Mouse (Mus musculus) lung, adult 2 months (tissue): ENCODE measurements around the gene Abhd10. TPM values are rescaled to one million over a fixed set of nuclear protein-coding genes. Genes with fewer than 3 reads are reported as not detected.
A peak's percentile ranks its signal among the peaks of the same experiment; 100 is the strongest.

Experiments used
- DNase-seq: peaks from one replicate; pipeline ENCODE4 v3.0.0; 2022
- H3K4me1 ChIP-seq: fragments of 200-500 bp; 2 replicates; pipeline ENCODE4 v1.6.1; 2011; ENCODE audit warnings: low read length; ENCODE audit not compliant: control insufficient read depth, insufficient read depth
- H3K4me3 ChIP-seq: fragments of 200-500 bp; replicated peaks from 2 replicates; pipeline ENCODE3; 2011; ENCODE audit warnings: low read depth, mild to moderate bottlenecking, control low read depth, low read length; ENCODE audit errors: extremely low read depth
- CTCF ChIP-seq: fragments of 200-500 bp; IDR thresholded peaks from 2 replicates; pipeline ENCODE4 v1.5.1; 2011; ENCODE audit warnings: mild to moderate bottlenecking, low read length, control low read depth; ENCODE audit not compliant: insufficient read depth
- POLR2A ChIP-seq: fragments of 200-500 bp; IDR thresholded peaks from 2 replicates; pipeline ENCODE4 v1.6.1; 2011; ENCODE audit warnings: low read depth, mild to moderate bottlenecking, control low read depth, low read length, borderline replicate concordance; ENCODE audit errors: extremely low read depth
- WGBS: fragments of 180-500 bp; shearing (Covaris S2); methylation state at CpG from one replicate; pipeline ENCODE4 v1.1.7; 2018; 5-methylcytosine and 5-hydroxymethylcytosine counted together
- polyA plus RNA-seq: library from polyadenylated mRNA; depleted of rRNA; stranded (reverse); fragments of >200 nt; gene quantifications from 2 replicates; pipeline ENCODE4 v1.2.3, GENCODE M21; 2012; rRNA removed

Gene Abhd10
- 5.4 and 7.2 TPM in 2 replicates for polyA plus RNA-seq

GRCm38 (mm10) chr16:45742615-45743476 lies at the start of gene Abhd10:
Abhd10 (minus strand) TSS chr16:45742955.
- peak within 1 kb of the TSS; percentile 74 for H3K4me3 ChIP-seq
- 1% methylated on average over 51 of the region's 51 CpGs for WGBS
- peaks cover 2% of the 10 kb centered on the region for H3K4me1 ChIP-seq
- DNase-seq = peak; percentile 90
- TF ChIP-seq CTCF = no peak
- peak; percentile 74 for TF ChIP-seq POLR2A

DNA sequence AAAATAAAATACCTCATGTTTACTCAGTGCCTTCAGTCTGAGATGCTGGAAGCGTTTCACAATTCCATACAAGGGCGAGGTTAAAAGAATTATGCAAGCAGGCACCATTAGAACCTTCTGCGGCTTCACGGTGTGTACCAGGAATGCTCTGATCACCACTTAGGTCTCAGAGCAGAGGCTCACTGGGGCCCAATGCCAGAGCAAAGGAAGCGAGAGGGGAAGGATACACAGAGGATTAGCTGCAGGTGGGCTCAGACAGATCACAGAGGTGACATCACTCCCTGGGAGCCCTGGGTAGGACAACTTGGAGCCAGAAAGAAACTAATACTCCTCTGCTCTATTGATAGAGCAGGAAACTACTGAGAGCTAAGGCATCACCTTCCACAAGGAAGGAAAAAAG lies 48.5 kb upstream of the Abhd10 start:
- Histone ChIP-seq H3K4me1 (peaks cover 30% of the 10 kb centered on the region), H3K4me3 (no peak overlapping the region)
- peak; percentile 48 for DNase-seq
- WGBS = 39% methylated on average over 5 of the region's 5 CpGs
- no peak for TF ChIP-seq CTCF
- no peak for TF ChIP-seq POLR2A

DNA sequence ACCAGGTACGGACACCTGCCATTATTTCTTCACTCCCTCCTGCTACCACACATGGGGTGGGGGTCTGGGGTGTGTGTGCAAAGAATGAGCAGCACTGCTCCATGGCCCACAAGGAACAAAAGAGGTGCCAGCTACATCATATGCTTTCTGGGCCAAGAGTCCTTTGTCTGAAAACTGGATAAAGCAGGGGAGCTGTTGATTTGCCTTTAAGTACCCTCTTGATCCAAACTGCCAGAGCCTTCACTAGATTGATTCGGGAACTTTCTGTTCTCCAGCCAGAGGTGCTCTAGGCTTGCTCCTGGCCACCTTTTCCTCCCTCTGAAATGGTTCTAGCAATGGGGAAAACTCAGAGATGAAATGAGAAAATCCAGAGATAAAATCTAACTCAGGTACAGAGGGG lies 46.6 kb upstream of the Abhd10 start:
- 71% methylated on average over 2 of the region's 2 CpGs for WGBS
- H3K4me3 ChIP-seq = no peak overlapping the region
- no peak for DNase-seq
- TF ChIP-seq CTCF = no peak
- TF ChIP-seq POLR2A = no peak
- H3K4me1 ChIP-seq = peaks cover 23% of the 10 kb centered on the region

- WGBS = 60% methylated on average over 6 of the region's 6 CpGs
- no peak for TF ChIP-seq CTCF
- no peak for TF ChIP-seq POLR2A
- no peak for DNase-seq
- H3K4me1 ChIP-seq = peaks cover 23% of the 10 kb centered on the region
- no peak overlapping the region for H3K4me3 ChIP-seq
Measured at GRCm38 (mm10) chr16:45787650-45788049, 44.9 kb upstream of the Abhd10 start.

- TF ChIP-seq POLR2A (no peak), CTCF (no peak)
- WGBS = 19% methylated on average over 8 of the region's 8 CpGs
- DNase-seq = no peak
- Histone ChIP-seq H3K4me3 (no peak overlapping the region), H3K4me1 (peaks cover 23% of the 10 kb centered on the region)
Measured at GRCm38 (mm10) chr16:45786639-45787038, 43.9 kb upstream of the Abhd10 start.

GRCm38 (mm10) chr16:45780001-45780400 lies 37.2 kb upstream of the Abhd10 start:
- Histone ChIP-seq H3K4me3 (no peak overlapping the region), H3K4me1 (no peaks in the 10 kb centered on the region; the same call in 1 of the 2 replicates)
- TF ChIP-seq POLR2A (no peak), CTCF (no peak)
- 47% methylated on average over 6 of the region's 6 CpGs for WGBS
- DNase-seq = no peak

- H3K4me3 ChIP-seq = no peak overlapping the region
- DNase-seq = no peak
- 86% methylated on average over 5 of the region's 5 CpGs for WGBS
- TF ChIP-seq CTCF = no peak
- no peak for TF ChIP-seq POLR2A
- no peaks in the 10 kb centered on the region; the same call in 1 of the 2 replicates for H3K4me1 ChIP-seq
Measured at GRCm38 (mm10) chr16:45774813-45775212, 32.1 kb upstream of the Abhd10 start.

DNA sequence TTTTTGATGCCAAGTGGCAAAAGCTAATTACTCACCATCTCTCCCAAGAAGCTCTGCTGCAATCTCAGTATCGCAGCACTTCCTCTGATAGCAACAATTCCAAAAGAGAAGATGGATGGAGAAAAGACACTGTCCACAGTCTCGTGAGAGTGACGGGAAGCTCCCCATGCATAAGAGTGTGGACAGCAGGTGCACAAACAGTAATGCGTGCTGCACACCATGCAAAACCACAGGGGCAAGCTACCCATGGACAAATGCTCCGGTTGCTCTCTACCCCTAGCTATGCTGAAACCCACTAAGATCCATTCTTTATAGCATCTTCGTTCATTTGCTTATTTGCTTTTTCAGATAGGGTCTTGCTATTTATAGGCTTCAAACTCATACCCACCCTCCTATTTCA lies 28.2 kb upstream of the Abhd10 start:
- DNase-seq = no peak
- H3K4me1 ChIP-seq = no peaks in the 10 kb centered on the region
- no peak overlapping the region for H3K4me3 ChIP-seq
- 91% methylated on average over 6 of the region's 6 CpGs for WGBS
- no peak for TF ChIP-seq CTCF
- TF ChIP-seq POLR2A = no peak

- WGBS = 63% methylated on average over 10 of the region's 10 CpGs
- peaks cover 5% of the 10 kb centered on the region; the same call in 1 of the 2 replicates for H3K4me1 ChIP-seq
- DNase-seq = no peak
- H3K4me3 ChIP-seq = no peak overlapping the region
- TF ChIP-seq POLR2A = no peak
- TF ChIP-seq CTCF = no peak
Measured at GRCm38 (mm10) chr16:45767853-45768640, 25.3 kb upstream of the Abhd10 start.
